Mouse (Mus musculus) embryo, embryonic 11.5 days (tissue): ENCODE results near the gene Frmd6.

Source experiments
- DNase-seq: peaks from one replicate; pipeline ENCODE4 v3.0.0-alpha.2; 2012; ENCODE audit warnings: low read depth, low spot score

Gene Frmd6

DNA sequence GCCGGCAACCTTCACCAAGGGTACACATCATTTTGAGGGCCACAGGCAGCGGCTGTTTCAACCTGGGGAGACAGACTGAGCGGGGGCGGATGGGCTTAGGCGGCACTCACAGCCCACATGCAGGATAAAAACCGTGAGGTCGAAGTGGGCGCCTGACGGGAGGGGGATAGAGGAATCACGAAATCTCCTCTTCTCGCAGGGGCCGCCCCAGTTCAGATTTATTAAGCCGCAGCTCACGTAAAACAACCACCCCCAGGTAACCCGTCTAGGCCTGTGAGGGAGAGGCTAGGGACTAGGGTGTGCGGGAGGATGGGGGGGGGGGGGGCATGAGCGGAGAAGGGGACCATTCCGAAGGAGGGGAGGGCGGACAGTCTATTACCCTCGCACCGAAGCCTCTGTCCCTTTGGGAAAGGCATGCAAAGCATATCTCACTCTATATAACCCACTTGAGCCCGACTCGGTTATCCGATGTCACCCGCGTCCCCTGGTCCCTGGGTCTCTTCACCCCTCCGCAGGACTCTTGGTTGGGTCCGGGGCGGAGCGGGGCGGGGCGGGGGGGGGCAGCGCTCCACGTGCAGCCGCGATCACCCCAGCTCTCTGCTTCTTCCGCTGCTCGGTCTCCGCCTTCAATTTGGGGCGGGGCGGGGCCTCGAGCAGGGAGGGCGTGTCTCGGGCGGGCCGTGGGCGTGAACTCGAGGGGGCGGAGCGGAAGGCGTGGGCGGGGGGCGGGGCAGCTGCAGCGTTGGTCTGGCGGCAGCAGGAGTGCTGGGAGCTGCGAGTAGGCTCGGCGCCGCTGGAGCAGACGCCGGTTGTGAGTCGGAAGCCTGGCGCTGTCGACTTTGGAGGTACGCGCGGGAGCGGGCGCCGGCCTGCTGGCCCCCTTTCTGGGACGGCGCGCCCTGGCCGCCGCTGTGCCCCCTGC lies at the start of gene Frmd6:
Gene Frmd6 (plus strand): TSS at position 786 of the 922 bp plus-strand sequence.
- peak; percentile 95 for DNase-seq

DNA sequence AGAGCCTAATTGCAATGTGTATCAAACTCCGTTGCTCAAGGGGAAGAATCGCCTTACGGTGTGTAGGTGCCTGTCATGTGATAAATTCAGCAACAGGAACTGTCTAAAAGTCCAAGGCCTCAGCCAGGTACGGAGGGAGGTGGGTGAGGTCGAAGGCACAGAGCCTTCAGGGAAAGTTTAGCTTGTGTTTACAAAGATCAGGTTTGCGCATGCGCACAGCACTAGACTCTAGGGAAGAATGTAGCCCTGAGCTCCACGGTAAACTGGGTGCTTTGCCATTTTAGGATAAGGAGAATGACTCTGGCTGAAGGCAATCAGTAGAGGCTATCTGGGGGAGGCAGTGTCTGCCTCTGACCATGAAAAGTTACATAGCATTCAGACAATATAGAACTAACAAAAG lies 49.7 kb upstream of the Frmd6 start:
- no peak for DNase-seq

DNA sequence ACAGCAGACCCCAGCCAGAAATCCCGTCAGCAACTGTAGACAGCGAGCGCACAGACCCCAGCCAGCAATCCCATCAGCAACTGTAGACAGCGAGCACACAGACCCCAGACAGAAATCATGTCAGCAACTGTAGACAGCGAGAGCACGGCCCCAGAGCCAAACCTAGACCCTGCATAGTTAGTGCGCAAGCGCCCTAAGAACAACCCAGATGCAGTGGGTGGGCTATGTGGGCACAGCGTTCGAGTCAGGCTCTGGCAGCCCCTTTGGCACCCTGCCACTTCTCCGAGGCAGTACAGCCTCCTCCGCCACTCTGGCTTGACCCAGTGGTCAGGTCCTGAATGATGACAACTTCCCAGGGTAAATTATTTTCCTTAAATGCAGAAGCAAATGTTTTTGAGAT lies 48.6 kb upstream of the Frmd6 start:
- DNase-seq: no peak

DNA sequence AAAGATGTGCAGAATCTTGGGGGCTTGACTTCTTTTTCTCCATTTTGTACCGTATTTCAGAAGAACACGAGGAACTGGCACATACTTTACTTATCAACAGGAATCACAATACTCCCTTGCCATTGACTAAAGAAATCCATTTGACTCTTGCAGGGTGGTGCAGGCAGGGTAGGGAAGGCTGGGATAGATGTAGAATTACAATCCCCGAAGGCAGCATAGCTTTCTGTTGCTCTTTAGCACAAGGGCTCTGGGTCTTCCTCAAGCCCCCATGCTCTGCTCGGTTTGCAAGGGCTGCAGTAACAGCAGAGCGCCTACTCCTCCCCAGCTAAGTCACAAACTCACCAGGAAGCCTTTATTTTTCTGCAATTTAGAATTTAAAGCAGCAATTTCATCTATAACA lies 47.8 kb upstream of the Frmd6 start:
- no peak for DNase-seq

DNA sequence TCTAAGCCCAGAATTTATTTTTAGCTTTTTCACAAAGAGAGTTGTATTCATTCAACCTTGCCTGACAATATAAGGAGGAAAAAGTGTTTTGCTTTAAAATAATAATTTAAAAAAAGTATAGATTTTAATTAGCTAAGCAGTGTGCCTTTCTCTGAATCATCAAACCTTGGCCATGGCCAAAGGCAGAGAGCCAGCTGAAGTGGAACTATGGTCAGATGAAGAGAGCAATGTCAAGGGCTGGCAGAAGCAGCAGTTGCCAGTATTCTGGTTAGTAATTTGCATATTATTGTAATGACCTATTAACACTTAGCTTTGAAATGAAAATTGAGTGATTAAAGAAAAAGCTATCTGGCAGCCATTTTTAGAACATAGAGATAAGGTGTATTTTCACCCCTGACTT lies 47.4 kb upstream of the Frmd6 start:
- DNase-seq: no peak

DNA sequence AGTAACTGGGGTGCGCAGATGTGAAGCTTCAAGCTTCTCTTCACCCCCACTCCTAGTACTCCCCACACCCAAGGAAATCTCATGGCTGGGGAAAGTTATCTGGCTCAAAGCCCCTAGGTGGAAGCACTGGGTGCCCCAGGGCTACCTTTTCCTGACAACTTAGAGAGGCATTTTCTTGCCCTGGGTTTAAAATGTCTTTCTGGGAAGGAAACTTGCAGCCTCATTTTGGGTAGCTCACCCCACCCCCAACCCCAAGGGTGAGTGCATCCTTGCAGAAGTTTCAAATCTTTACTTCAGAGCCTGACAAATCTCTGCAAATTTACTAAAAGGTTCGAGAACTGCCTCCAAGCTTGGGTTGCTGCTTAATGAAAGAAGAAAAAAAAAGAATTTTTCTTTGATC lies 47.0 kb upstream of the Frmd6 start:
- no peak for DNase-seq

DNA sequence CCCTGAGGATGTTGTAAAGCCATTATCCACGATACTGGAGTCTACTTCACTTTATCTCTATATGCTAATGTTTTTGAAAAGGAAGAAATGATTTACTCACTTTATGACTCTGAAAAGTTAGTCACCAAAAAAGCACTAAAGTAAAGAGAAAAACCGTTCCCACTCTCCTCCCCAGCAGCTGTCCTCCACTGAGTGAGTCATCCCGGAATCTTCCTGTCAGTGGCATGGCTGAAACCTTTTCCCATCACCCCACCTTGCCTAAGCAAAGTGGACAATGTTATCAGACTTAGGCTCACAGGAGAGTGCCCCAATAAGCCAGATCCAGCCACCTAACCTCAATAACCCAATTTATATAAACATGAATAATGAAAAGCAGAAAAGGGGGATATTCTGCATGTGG lies 46.6 kb upstream of the Frmd6 start:
- DNase-seq: no peak

DNA sequence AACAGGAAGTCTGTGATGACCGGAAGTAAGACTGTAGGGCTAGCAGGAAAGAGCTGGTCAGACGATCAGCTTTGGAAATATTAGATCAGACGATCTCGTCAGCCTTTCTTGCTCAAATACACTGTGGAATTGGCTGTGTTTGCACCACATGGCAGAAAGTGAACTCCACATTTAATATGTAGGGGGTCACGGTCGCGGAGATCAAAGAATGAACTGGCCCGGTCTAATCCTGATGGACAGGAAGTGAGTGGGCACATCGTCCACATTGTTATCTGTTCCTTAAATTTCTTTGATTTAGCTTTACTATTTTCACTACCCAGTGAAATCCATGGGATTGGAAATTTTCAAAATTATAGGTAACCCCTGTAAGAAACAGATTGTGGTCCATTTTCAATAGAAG lies 42.3 kb upstream of the Frmd6 start:
- DNase-seq: no peak

DNA sequence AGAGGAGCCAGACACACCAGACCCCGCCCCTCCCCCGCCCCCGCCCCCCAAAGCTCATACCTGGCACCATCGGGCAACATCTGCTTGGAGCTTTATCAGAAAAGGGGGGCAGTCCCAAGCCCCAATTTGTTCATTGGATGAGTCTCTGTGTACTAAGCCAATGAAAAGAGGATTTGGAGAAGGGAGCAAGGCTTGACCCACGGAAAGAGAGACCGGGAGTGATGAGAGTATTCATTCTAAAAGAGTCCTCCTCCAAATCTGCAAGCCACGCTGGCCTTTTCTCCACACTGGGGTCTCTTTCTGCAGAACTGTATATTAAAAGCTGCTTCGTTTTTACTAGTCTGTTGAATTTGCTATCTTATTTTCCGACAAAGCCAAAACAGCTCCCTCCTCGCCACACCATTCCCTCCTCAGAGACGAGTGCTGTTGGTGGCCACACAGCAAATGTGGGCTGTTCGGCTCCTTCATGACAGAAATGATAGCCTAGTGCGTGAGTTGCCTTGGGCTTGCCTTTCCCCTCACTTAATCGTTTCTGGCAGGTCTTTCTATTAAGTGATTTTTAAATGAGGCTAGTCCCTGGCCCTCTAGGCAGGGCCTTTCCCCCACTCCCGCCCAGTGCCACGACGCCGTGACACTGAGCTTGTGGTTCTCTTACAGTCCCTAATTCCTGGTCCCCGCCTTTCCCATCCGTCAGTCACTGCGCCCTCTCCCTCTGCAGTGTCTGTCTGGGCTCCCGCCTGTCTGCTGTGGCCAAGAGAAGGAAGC lies 41.7 kb upstream of the Frmd6 start:
- DNase-seq: no peak

DNA sequence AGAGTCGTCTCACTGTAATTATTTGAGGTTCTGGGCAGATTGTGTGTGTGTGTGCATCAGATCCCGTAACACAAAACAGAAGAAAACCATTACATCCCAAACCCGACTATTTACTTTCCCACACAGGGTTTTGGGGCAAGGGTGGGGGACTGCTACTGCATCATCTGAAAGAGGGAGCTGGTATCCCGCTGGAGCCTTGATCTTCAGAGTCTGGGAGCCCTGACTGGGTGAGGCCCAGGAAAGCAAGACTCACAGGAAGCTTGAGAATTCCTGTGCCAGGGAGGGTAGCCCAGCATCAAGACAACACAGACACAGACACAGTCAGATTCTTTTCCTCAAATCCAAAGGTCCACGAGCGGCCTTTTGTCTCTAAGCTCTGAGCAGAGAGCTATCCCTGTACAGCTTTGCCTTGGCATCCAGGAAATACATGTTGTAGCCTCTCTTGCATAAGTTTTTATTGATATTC lies 41.0 kb upstream of the Frmd6 start:
- no peak for DNase-seq

DNA sequence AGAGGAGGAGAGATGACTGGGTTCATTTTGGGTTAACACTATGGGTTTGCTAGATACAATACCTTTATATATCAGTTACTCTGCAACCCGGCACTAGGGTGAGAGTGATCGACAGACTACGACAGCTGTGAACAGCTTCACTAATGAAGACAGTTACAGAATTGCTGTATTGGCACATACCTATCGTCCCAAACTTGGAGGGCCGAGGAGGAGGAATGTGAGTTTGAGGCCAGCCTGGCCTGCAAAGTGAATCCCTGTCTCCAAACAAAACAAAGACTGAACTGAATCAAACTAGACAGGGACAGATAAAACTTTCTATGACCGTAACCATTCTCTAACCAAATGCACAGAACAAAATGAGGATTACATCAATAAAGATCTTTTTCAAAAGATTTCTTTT lies 36.0 kb upstream of the Frmd6 start:
- no peak for DNase-seq

DNA sequence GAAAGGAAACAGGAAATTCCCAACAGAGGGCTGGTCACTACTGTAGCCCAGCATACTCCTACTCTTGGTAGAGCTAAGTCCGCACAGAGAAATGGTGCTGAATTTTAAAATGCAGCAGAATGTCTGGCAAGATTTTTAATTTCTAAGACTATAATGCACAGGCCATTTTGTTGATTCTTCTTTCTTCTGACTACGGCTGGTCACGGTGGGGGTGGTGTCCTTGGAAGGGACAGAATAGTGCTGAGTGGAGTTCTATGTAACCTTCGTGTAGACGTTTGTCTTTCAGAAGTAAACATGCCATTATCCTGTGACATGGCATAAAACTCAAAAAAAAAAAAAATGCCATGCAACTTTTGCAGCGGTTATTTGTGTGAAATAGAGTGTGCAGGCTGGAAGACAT lies 32.0 kb upstream of the Frmd6 start:
- DNase-seq: no peak

DNA sequence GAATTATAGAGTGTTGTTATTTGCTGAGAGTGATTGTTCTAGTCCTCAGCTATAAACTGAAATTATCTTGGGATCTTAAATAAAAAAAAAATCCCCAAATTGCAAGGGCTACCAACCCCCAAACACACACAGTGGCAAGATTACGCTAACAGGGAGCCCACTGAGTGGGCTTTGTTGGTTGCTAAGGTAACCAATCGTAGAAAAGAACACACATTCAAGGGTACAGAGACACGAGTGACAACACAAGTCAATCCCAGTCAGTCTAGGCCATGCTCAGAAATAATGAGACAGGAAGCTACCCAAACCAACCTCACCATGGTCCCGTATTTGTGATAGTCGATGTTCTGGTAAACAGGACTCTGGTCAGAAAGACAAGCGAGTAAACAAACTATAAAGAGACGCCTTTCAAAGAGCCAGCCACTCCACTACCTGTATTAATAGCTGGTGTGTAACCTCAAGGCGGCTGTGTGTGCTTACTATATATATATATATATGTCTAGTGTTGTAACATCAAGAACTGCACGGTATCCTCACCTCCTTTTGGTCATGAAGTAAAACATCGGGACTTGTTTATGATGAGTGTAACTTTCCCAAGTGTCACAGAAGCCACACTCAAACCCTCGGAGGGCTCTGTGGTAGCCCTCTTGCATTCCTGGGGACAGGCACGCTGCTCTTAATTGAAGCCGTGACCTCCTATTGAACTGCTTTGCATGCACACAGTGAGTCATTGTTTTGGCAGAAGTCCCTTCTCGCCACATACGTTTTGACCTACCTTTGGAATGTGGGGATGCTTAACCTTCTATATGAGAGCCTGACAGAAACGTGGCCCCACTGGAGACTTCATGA lies 30.5 kb upstream of the Frmd6 start:
- peak; percentile 16 for DNase-seq

DNA sequence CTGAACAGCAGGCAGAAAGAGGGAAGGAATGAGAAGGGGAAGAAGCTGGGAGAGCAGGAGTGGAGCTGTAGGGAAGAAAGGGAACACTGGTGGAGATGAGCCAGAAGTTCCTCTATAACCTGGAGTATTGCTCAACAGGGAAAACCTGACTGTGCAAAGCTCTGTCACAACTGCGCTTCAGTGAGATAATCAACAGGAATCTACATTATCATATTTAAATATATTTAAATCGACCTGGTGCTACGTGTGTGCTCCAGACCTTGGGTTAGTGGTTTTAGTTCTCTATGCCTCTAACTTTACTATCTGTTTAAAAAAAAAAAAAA lies 30.0 kb upstream of the Frmd6 start:
- no peak for DNase-seq

DNA sequence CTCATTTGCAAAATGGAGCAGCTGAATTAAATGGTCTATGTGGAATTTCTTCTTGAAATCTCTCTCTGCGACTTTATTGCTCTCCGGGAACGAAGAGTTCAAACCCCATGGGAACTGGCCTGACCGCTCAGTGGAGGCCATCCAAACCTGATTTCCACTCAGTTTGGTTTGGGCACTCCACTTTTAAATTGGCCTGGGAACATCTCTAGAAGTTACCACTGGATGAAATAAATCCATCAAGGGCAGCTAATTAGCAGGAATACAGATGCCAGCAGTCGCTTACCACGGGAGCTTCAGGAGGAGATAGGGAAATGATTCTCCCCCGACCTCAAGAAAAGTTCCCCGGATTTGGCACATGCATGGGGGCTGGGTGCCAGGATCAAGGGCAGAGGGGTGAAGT lies 26.8 kb upstream of the Frmd6 start:
- DNase-seq: no peak

DNA sequence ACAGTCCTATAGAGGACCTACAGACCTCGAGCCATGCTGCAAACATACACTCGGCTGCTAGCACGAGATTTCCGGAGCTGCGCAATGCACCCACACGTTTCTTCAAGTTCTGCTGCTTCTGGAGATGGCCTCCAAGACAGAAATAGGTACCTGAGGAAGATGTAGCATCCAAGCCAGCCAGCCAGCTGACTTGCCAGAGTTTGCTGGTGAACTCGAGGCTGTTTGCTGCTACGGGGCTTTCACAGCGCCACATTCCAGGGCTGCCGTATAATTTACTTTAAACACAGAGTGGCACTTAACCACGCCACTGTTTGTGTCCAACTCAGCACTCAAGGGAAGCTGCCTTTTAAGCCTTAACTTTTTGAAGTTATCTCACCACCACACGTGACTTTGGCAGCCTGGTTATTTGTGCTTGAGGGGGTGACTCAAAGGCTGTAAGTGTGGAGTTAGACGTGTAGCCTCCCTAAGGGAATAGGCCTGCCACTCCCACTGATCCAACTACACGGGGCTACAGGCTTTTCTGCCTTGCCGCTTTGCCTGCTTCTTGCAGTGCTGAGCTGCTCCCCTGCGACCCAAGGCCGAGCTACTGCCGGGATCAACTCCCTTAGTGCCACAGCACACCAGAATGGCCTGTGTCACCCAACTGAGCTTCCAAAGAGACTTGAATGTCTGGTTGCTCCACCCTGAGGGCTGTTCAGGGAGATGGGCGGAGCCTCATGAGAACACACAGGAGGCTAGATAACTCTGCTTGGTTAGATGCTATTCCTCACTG lies 25.9 kb upstream of the Frmd6 start:
- DNase-seq: no peak

DNA sequence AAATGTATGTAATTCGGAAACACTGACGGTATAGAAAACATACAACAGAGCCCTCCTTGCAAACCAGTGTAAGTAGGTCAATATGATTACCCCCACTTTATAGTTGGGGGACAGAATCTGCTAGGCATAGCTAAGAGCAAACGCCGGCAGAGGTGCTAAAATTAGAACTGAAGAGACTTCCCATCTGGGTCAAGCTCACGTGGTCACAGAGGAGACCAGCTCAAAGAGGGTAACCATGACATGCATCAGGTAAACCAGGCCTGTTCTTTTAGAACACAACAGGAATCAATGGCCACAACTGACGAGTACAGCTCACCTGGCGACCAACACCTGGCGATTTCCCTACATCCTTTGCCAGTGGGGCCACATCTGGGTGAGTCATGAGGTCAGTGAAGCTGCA lies 25.2 kb upstream of the Frmd6 start:
- DNase-seq: no peak

DNA sequence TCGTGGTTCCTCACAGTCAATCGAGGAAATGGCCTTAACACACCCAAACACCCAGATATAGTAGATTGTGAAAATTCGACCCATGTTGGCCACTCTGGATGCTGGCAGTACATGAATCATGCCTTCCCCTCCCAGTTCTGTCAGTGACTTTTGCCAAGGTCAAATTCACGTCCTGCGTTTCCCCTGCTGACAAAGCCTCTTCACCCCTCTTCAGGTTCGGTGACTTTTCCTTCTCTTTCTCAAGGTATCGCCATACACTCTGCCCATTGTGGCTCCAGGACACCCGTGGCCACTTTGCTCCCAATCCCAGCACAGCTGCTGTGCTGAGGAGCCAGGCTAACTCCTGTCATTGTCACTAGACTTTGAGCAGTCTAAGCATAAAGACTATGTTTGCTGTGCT lies 24.0 kb upstream of the Frmd6 start:
- DNase-seq: no peak

DNA sequence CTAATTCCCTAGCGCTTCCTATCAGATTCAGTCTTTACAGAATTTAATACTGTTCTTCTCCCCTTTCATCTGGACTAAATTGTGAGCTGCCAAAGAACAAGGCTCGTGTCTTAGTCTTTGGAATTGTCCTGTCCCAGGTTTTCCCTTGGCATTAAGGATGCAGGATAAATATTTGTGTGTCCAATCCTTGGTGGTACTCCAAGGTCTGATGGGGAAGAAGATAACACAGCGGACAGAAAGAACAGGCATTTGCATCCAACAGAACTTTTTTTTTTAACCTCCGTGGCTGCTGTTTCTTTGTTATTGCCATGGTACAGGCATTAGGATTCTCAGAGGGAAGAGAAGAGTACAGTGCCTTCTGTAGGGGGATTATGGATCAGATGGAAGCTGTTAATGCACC lies 21.8 kb upstream of the Frmd6 start:
- no peak for DNase-seq

DNA sequence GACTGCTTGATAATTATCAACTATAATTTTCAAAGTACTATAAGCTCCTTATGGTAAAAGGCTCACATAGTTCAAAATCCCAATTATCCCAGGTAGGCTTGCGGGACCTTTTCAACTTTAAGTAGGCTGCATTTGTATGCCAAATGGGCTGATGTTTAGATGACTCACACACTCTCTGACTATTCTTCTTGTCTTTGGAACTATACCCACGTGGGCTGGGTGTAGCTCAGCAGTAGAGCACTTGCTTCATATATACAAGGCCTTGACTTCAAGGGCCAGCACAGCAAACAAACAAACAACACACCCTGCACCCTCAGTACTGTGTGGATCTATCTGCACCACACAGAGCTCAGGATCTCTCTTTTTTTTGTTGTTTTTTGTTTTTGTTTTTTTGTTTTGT lies 20.3 kb upstream of the Frmd6 start:
- no peak for DNase-seq

DNA sequence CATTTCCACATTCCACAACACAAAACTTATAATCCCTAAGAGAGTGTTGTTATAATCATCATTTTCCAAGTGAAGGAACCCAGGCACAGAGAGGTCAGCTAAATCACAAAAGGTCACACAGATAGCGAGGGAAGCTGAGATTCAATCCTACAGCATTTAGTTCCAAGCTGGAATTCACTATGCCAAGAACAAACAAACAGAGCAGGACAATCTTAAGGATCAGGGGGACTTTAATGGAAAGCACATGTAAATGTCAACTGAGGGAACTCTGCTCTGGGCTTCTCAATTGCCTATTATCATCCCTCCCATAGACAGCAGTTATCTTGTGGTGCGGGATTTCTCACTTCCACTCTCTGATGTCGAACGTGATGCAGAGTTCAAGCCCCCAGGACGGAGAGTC lies 17.8 kb upstream of the Frmd6 start:
- no peak for DNase-seq
